Mouse (Mus musculus): ENCODE data around the gene Prss8.

The Prss8 gene

GRCm38 (mm10) chr7:127894480-127894879 lies 35.4 kb downstream of the Prss8 start:
- DNase-seq = no peak

GRCm38 (mm10) chr7:127890798-127891197 lies 39.1 kb downstream of the Prss8 start, which contains the start of gene Prss53:
TSS of gene Prss53 (minus strand) at chr7:127890970.
- no peak for DNase-seq

DNA sequence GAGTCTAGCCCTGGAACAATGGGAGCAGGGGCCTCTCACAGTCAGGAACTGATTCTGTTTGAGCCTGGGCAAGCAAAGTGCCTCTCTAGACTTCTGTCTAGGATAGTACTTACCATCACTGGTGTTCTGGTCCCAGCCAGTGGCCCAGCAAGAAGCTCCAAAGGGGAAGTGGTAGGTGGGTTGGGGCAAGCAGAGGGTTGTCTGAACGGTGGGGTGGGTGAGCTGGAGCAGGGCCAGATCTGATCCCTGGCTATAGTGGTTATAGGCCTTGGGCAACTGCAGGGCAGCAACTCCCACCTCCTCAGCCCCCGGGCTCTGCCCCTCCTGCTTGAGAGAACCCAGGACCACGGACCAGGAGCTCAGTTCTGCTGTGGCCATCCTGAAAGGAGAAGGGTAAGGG lies 41.1 kb downstream of the Prss8 start:
- no peak for DNase-seq

DNA sequence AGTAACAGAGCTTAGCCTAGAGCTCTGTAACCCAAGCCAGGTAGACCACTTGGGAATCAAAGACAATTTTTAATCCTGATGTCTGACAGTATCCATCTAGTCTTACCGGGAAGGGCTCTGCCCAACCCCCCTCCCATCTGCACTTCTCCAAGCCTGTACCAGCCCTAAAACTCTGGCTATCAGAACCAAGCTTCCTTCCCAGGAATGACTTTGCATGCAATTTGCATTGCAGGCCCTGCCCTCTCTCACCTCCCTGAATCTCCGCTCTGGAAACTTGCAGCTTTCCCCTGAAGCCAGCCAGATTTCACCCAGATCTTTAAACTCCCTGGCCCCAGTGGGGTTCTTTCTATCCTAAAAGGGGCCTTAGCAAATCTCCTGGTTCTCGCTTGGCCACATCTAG lies 42.1 kb downstream of the Prss8 start:
- no peak for DNase-seq

DNA sequence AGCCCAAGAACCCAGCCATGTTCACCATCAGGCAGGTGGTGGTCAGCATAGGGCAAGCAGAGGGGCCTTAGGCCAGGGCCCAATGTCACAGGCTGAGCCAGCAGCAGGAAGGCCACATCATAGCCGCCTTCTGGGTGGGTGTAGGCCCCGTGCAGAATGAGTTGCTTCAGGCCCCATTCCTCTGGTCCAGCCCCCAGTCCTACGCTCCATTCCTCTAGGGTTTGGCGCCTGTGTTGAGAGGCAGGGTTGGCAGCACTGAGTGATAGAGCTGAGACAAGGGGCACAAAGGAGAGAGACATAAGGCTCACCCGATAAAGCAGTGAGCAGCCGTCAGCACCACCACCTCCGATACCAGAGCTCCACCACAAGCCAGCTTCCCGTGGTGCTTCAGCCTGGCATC lies 42.7 kb downstream of the Prss8 start:
- no peak for DNase-seq

DNA sequence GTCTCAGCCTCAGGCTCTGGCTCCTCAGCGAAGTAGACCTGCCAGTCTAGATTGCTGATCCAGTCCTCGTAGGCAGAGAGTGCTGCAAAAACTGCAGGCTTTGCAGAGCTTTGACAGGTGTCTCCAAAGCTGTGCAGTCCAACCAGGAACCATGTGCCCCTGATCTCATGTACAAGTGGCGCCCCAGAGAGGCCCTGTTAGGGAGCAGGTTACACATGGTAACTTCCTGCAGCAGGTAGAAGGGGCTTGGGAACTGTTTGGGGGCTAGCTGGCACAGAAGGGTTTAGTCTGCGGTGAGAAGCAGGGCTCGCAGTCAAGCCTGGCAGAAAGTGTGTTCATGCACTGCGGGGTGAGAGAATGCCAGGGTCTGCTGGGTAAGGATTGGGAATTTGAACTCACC lies 43.4 kb downstream of the Prss8 start:
- no peak for DNase-seq

GRCm38 (mm10) chr7:127885951-127886350 lies 44.0 kb downstream of the Prss8 start:
- DNase-seq = no peak

DNA sequence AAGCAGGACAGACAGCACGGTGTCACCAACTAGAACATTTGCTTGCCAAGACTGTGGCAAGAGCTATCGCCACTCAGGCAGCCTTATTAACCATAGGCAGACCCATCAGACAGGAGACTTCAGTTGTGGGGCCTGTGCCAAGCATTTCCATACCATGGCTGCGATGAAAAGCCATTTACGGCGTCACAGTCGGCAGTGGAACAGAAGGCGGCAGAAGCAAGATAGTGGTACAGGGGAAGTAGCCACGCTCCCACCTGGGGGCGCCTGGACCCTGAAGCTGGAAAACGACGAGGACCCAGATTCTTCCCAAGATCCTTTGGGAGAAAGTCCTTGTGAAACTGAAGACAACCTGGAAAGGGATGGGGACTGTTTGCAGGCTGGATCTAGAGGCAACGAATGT lies 49.5 kb downstream of the Prss8 start:
- no peak for DNase-seq

DNA sequence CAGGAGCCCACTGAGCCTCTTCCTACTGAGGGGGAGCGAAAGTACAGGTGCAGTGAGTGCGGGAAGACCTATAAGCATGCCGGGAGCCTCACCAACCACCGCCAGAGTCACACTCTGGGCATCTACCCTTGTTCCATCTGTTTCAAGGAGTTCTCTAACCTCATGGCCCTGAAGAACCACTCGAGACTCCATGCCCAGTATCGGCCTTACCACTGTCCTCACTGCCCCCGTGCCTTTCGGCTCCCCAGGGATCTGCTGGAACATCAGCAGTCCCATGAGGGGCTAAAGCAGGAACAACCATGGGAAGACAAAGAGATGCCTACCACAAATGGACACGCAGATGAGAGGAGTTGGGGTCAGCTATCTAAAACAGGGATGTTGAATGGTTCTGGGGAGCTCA lies 50.6 kb downstream of the Prss8 start:
- no peak for DNase-seq

DNA sequence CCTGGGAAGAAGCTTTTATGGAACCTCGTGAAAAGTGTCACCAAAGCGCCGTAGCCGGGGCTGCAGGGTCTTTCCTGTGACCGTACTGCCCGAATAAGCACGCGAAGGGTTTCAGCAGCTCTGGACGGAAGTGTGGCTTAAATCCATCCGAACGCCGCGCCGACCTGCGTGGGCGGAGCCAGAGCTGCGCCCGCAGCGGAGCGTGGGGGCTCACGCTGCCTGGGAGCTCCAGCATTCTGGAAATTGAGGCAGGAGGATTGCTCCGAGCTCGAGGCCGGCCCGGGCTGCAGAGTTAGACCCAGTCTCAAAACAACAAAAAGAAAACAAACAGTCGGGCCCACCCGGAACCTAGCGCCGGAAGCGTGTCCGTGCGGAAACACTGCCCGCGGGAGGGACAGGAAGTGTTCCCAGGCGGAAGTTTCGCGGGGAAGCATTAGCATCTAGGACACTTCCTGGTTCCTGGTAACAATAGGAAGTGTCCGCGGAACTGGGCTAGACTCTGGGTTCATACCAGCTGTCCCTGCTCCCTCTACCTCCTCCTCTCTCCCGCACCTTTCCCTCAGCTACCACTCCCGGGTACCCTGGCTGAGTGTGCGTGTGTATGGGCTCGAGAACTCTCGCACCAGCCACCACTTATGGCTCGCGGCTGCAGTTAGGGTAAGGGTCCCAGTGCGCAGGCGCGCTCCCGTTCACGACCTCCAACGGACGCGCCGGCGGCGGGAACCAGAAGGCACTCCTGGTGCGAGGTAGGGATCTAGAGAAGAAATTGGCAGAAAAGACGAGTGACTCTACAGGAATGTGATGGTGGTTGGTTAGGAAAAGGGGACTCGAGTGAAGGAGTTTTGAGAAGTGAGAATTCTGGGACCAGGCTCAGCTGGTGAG lies 53.2 kb downstream of the Prss8 start, which contains the start of gene Zfp668:
TSS of gene Zfp668 (minus strand) at position 362 of the 882 bp plus-strand sequence.
- peak; percentile 96 for DNase-seq

- peak; percentile 92 for DNase-seq
Observed at GRCm38 (mm10) chr7:127876041-127876466, 53.9 kb downstream of the Prss8 start, which contains the start of gene Zfp646. TSS of gene Zfp646 (plus strand) at chr7:127876221.

Measured in embryo, embryonic 11 days (tissue).